Mouse (Mus musculus) limb, embryonic 10.5 days (tissue): ENCODE results near the gene Catip. TPM values are rescaled to one million over a fixed set of nuclear protein-coding genes. Genes with fewer than 3 reads are reported as not detected.

Experiments
- DNase-seq: peaks from one replicate; pipeline ENCODE4 v3.0.0-alpha.2; 2017; ENCODE audit warnings: low spot score
- H3K27ac ChIP-seq: fragments of 300-500 bp; sonication (generic); 2 replicates; pipeline ENCODE4 v1.5.1; 2016; ENCODE audit warnings: mild to moderate bottlenecking
- H3K27me3 ChIP-seq: fragments of 300-500 bp; sonication (generic); 2 replicates; pipeline ENCODE4 v1.6.1; 2016; ENCODE audit warnings: low read depth, mild to moderate bottlenecking; ENCODE audit not compliant: poor library complexity, severe bottlenecking
- H3K36me3 ChIP-seq: fragments of 300-500 bp; sonication (generic); 2 replicates; pipeline ENCODE4 v1.6.1; 2016; ENCODE audit warnings: mild to moderate bottlenecking, moderate library complexity
- H3K4me1 ChIP-seq: fragments of 300-500 bp; sonication (generic); 2 replicates; pipeline ENCODE4 v1.6.1; 2016
- H3K4me3 ChIP-seq: fragments of 300-500 bp; sonication (generic); 2 replicates; pipeline ENCODE4 v1.5.1; 2016; ENCODE audit warnings: mild to moderate bottlenecking, moderate library complexity
- H3K9me3 ChIP-seq: fragments of 300-500 bp; sonication (generic); replicated peaks from 2 replicates; pipeline ENCODE4 v1.6.1; 2016; ENCODE audit warnings: mild to moderate bottlenecking
- WGBS: fragments of 180-500 bp; shearing (Covaris S2); methylation state at CpG from one replicate; pipeline ENCODE4 v1.1.7; 2016; 5-methylcytosine and 5-hydroxymethylcytosine counted together
- polyA plus RNA-seq: library from polyadenylated mRNA; unstranded; fragments of >200 nt; fragmentation: Nextera tagmentation; extraction: Ambion mirVana; gene quantifications from 2 replicates; pipeline ENCODE4 v1.2.1, GENCODE M21; 2016

Gene Catip
- polyA plus RNA-seq, 1 experiment from 2014 or later = 0.38 TPM

- no peak overlapping the region for H3K27ac ChIP-seq
- WGBS = 89% methylated on average over 5 of the region's 5 CpGs
These were observed 9.3 kb upstream of the Catip start for GRCm38 (mm10) chr1:74352532-74353096.

GRCm38 (mm10) chr1:74353453-74354229 lies 8.3 kb upstream of the Catip start:
- Histone ChIP-seq H3K27ac (no peak overlapping the region), H3K27me3 (no peaks in the 10 kb centered on the region), H3K4me3 (no peak overlapping the region), H3K9me3 (no peaks in the 10 kb centered on the region), H3K4me1 (peaks cover 7% of the 10 kb centered on the region; the same call in 1 of the 2 replicates), H3K36me3 (peaks cover 50% of the 10 kb centered on the region)
- no peak for DNase-seq
- 93% methylated on average over 9 of the region's 9 CpGs for WGBS

More at GRCm38 (mm10) chr1:74352532-74353096, 9.3 kb upstream of the Catip start:
- no peak for DNase-seq
- Histone ChIP-seq H3K36me3 (peaks cover 57% of the 10 kb centered on the region), H3K4me3 (no peak overlapping the region), H3K9me3 (no peaks in the 10 kb centered on the region), H3K27me3 (no peaks in the 10 kb centered on the region), H3K4me1 (peaks cover 7% of the 10 kb centered on the region; the same call in 1 of the 2 replicates)

GRCm38 (mm10) chr1:74357531-74357930 lies 4.4 kb upstream of the Catip start:
- no peak overlapping the region for H3K27ac ChIP-seq
- peaks cover 16% of the 10 kb centered on the region for H3K4me1 ChIP-seq
- no peaks in the 10 kb centered on the region for H3K9me3 ChIP-seq
- no peak for DNase-seq
- H3K27me3 ChIP-seq = no peaks in the 10 kb centered on the region
- H3K36me3 ChIP-seq = peaks cover 13% of the 10 kb centered on the region
- no peak overlapping the region for H3K4me3 ChIP-seq

- Histone ChIP-seq H3K4me1 (peaks cover 31% of the 10 kb centered on the region), H3K36me3 (no peaks in the 10 kb centered on the region), H3K27me3 (no peaks in the 10 kb centered on the region), H3K4me3 (no peak overlapping the region), H3K27ac (no peak overlapping the region), H3K9me3 (no peaks in the 10 kb centered on the region)
- no peak for DNase-seq
- 83% methylated on average over 5 of the region's 5 CpGs for WGBS
These were observed 1.9 kb upstream of the Catip start for GRCm38 (mm10) chr1:74359952-74360517.

GRCm38 (mm10) chr1:74362325-74363229 lies 669 bp downstream of the Catip start:
- DNase-seq = no peak
- Histone ChIP-seq H3K27ac (peak overlapping the region; percentile 54), H3K27me3 (peaks cover 7% of the 10 kb centered on the region), H3K9me3 (no peaks in the 10 kb centered on the region), H3K4me1 (peaks cover 26% of the 10 kb centered on the region), H3K36me3 (no peaks in the 10 kb centered on the region), H3K4me3 (no peak overlapping the region)
- WGBS = 69% methylated on average over 17 of the region's 17 CpGs

- H3K27me3 ChIP-seq = peaks cover 16% of the 10 kb centered on the region
- H3K36me3 ChIP-seq = no peaks in the 10 kb centered on the region
- H3K4me3 ChIP-seq = no peak overlapping the region
- H3K9me3 ChIP-seq = no peaks in the 10 kb centered on the region
- WGBS = 57% methylated on average over 5 of the region's 5 CpGs
- H3K27ac ChIP-seq = 0 out of 2 replicates have a peak overlapping the region, but pooled peaks have one; percentile 34
- DNase-seq = no peak
- H3K4me1 ChIP-seq = peaks cover 35% of the 10 kb centered on the region
These were observed 1.5 kb downstream of the Catip start for GRCm38 (mm10) chr1:74363437-74363836.

GRCm38 (mm10) chr1:74364270-74364669 lies 2.4 kb downstream of the Catip start:
- Histone ChIP-seq H3K27me3 (peaks cover 17% of the 10 kb centered on the region), H3K9me3 (no peaks in the 10 kb centered on the region), H3K4me3 (no peak overlapping the region), H3K4me1 (peaks cover 36% of the 10 kb centered on the region), H3K36me3 (no peaks in the 10 kb centered on the region), H3K27ac (no peak overlapping the region)
- WGBS = 73% methylated on average over 8 of the region's 8 CpGs
- no peak for DNase-seq

- H3K9me3 ChIP-seq = no peaks in the 10 kb centered on the region
- WGBS = 18% methylated on average over 34 of the region's 34 CpGs
- DNase-seq = peak; percentile 64
- peaks cover 17% of the 10 kb centered on the region for H3K27me3 ChIP-seq
- H3K36me3 ChIP-seq = no peaks in the 10 kb centered on the region
- peaks cover 25% of the 10 kb centered on the region for H3K4me1 ChIP-seq
- H3K4me3 ChIP-seq = peak overlapping the region; percentile 44
- peak overlapping the region; percentile 59; the same call in 1 of the 2 replicates for H3K27ac ChIP-seq
These were observed 6.2 kb downstream of the Catip start for GRCm38 (mm10) chr1:74367886-74368645.

GRCm38 (mm10) chr1:74370040-74370439 lies 8.1 kb downstream of the Catip start:
- DNase-seq = no peak
- no peak overlapping the region for H3K4me3 ChIP-seq
- 39% methylated on average over 4 of the region's 4 CpGs for WGBS

GRCm38 (mm10) chr1:74373372-74373771 lies 11.5 kb downstream of the Catip start:
- no peak overlapping the region for H3K4me3 ChIP-seq
- 84% methylated on average over 4 of the region's 4 CpGs for WGBS
- no peaks in the 10 kb centered on the region for H3K36me3 ChIP-seq
- H3K9me3 ChIP-seq = no peaks in the 10 kb centered on the region
- peaks cover 2% of the 10 kb centered on the region; the same call in 1 of the 2 replicates for H3K27me3 ChIP-seq
- H3K27ac ChIP-seq = no peak overlapping the region
- peaks cover 29% of the 10 kb centered on the region for H3K4me1 ChIP-seq
- DNase-seq = no peak

More at GRCm38 (mm10) chr1:74370040-74370439, 8.1 kb downstream of the Catip start:
- Histone ChIP-seq H3K27ac (no peak overlapping the region), H3K4me1 (peaks cover 20% of the 10 kb centered on the region), H3K9me3 (no peaks in the 10 kb centered on the region), H3K27me3 (peaks cover 17% of the 10 kb centered on the region), H3K36me3 (no peaks in the 10 kb centered on the region)

GRCm38 (mm10) chr1:74374980-74375379 lies 13.1 kb downstream of the Catip start, which contains the start of gene Slc11a1:
Gene Slc11a1, plus strand, starts transcription at chr1:74375195.
- Histone ChIP-seq H3K4me3 (no peak within 1 kb of the TSS), H3K4me1 (peaks cover 26% of the 10 kb centered on the region), H3K27ac (peak within 1 kb of the TSS; percentile 17; the same call in 1 of the 2 replicates), H3K9me3 (no peaks in the 10 kb centered on the region), H3K36me3 (no peaks in the 10 kb centered on the region), H3K27me3 (no peaks in the 10 kb centered on the region)
- DNase-seq = no peak
- 76% methylated on average over 8 of the region's 8 CpGs for WGBS

- H3K27ac ChIP-seq = peak overlapping the region; percentile 17; the same call in 1 of the 2 replicates
- 82% methylated on average over 10 of the region's 10 CpGs for WGBS
These were observed 13.7 kb downstream of the Catip start for GRCm38 (mm10) chr1:74375561-74375960.

More at GRCm38 (mm10) chr1:74375561-74375960, 13.7 kb downstream of the Catip start:
- Histone ChIP-seq H3K9me3 (no peaks in the 10 kb centered on the region), H3K36me3 (no peaks in the 10 kb centered on the region), H3K4me1 (peaks cover 23% of the 10 kb centered on the region), H3K4me3 (no peak overlapping the region), H3K27me3 (no peaks in the 10 kb centered on the region)
- no peak for DNase-seq
